Mouse (Mus musculus): ENCODE data around the gene Bbx.

GRCm38 (mm10) chr16:50321368-50321767 is 110.8 kb downstream of the Bbx start:
- no peak for TF ChIP-seq POLR2A (IDR thresholded peaks at IDR 0.05; ENCODE audit: insufficient read depth, low read length)
- TF ChIP-seq CTCF (IDR thresholded peaks at IDR 0.05; ENCODE audit: low read depth, low read length), result no peak

Measured in ES-Bruce4 (cell line).